Mouse (Mus musculus) limb, embryonic 11.5 days (tissue): ENCODE measurements around the gene Kcnj16. TPM values are rescaled to one million over a fixed set of nuclear protein-coding genes. Genes with fewer than 3 reads are reported as not detected.
A peak's percentile ranks its signal among the peaks of the same experiment; 100 is the strongest.

Experiments used
- ATAC-seq: fragments of 200-750 bp; cut with Nextera tagmentation; 2 replicates; pipeline ENCODE4 v1.8.0; 2017; ENCODE audit warnings: low read depth; ENCODE audit not compliant: insufficient number of reproducible peaks, low FRiP score, low TSS enrichment
- DNase-seq: peaks from one replicate; pipeline ENCODE4 v3.0.0-alpha.2; 2015; ENCODE audit warnings: low spot score
- H3K27ac ChIP-seq: fragments of 300-500 bp; sonication (generic); replicated peaks from 2 replicates; pipeline ENCODE4 v1.5.1; 2014; ENCODE audit warnings: low read depth, mild to moderate bottlenecking, low read length
- H3K27me3 ChIP-seq: fragments of 300-500 bp; sonication (generic); 2 replicates; pipeline ENCODE4 v1.6.1; 2014; ENCODE audit warnings: mild to moderate bottlenecking, low read length, mixed read lengths; ENCODE audit not compliant: control insufficient read depth, insufficient read depth
- H3K36me3 ChIP-seq: fragments of 300-500 bp; sonication (generic); 2 replicates; pipeline ENCODE4 v1.6.1; 2014; ENCODE audit warnings: mild to moderate bottlenecking, low read length, moderate library complexity, mixed read lengths; ENCODE audit not compliant: control insufficient read depth, insufficient read depth
- H3K4me1 ChIP-seq: fragments of 300-500 bp; sonication (generic); 2 replicates; pipeline ENCODE4 v1.6.1; 2014; ENCODE audit warnings: low read length, mixed read lengths; ENCODE audit not compliant: control insufficient read depth, insufficient read depth
- H3K4me2 ChIP-seq: fragments of 300-500 bp; sonication (generic); 2 replicates; pipeline ENCODE4 v1.6.1; 2014; ENCODE audit warnings: low read depth, mild to moderate bottlenecking, moderate library complexity; ENCODE audit not compliant: severe bottlenecking
- H3K4me3 ChIP-seq: fragments of 300-500 bp; sonication (generic); 2 replicates; pipeline ENCODE4 v1.5.1; 2014; ENCODE audit warnings: low read depth, low read length
- H3K9ac ChIP-seq: fragments of 300-500 bp; sonication (generic); 2 replicates; pipeline ENCODE4 v1.6.1; 2014; ENCODE audit warnings: mild to moderate bottlenecking, low read length
- H3K9me3 ChIP-seq: fragments of 300-500 bp; sonication (generic); 2 replicates; pipeline ENCODE4 v1.6.1; 2016; ENCODE audit warnings: low read length; ENCODE audit not compliant: control insufficient read depth
- WGBS: fragments of 180-500 bp; shearing (Covaris S2); extraction: QIAGEN DNeasy Blood & Tissue Kit; methylation state at CpG from one replicate; pipeline ENCODE4 v1.1.7; 2014; 5-methylcytosine and 5-hydroxymethylcytosine counted together
- polyA plus RNA-seq: library from polyadenylated mRNA; unstranded; fragments of >200 nt; fragmentation: Nextera tagmentation; extraction: Ambion mirVana; gene quantifications from 2 replicates; pipeline ENCODE4 v1.2.1, GENCODE M21; 2014

The Kcnj16 gene
- polyA plus RNA-seq = 0.15 TPM in 1 of 2 replicates, not detected in the other

DNA sequence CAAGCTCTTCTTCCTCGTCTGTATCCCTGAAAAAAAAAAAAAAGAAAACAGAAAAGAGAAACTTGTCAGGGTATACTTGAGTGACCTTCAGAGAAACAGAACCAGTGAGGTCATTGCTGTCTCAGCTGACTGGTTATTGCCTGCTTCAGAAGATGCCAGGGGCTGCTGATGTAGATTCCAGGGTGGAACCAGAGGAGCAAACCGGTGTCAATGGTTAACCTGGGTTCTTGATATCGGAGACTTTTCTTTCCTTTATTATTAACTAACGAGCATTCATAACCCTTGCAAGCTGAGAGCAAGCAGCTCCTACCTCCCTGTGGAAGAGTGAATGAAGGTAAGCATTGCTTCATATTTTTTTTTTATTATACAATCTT is at the start of gene Kcnj16:
TSS of gene Kcnj16 (plus strand) at position 272 of the 374 bp plus-strand sequence.
- 75% methylated on average over 4 of the region's 4 CpGs for whole genome bisulfite sequencing
- no peak for DNase-seq
- Histone ChIP-seq H3K4me1 (no peaks in the 10 kb centered on the region), H3K9me3 (no peaks in the 10 kb centered on the region), H3K36me3 (no peaks in the 10 kb centered on the region), H3K4me3 (no peak within 1 kb of the TSS), H3K9ac (no peak within 1 kb of the TSS), H3K27me3 (no peaks in the 10 kb centered on the region), H3K4me2 (no peak within 1 kb of the TSS), H3K27ac (no peak within 1 kb of the TSS)
- no peak for ATAC-seq

DNA sequence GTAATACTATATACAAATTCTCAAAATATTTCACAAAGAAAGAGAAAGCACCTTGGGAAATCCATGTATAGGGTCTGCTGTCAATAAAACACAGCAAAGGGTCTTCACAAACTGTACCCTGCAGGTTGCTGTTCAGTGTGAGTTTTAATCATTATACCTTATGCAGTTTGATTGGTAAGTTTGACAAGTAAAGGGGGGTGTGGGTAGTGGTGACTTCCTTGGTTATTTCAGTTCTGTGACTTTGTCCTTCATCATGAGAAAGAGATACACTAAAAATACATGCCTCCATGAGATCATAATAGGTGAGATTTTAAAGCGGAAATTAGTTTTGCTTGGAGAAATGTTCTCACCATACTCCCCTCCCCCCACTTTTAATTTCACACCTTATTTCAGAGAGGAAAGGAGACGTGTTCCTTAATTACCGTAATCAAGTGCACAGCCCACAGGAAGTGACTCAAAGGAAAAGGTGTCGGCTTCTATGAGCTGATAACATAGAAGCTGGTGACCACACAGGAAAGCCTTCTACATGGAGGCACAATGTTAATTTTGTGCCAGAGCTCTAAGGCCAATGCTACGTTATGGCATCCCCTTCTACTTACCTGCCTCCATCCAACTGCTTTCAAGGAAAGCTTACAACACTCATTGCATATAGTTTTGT is 48.9 kb upstream of the Kcnj16 start:
- 65% methylated on average over 5 of the region's 5 CpGs for WGBS

DNA sequence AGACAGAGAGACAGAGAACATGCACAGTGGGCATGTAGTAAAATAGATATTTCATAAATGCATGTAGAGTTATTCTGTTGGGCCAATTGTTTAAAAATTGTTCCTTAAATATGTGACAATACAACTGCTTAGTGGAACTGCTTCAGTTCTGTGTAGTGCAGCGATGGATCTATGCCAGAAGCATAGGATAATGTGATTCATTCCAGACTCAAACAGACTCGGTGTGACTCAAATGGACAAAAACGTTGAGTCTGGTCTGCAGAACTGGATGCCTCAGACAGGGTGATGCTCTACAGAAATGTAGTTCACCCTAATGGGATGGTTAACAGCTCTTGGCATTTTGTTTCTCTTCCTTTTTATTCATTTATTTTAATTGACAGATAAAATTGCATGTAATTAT is 32.1 kb upstream of the Kcnj16 start:
- H3K4me2 ChIP-seq = no peak overlapping the region
- H3K4me1 ChIP-seq = no peaks in the 10 kb centered on the region
- no peak overlapping the region for H3K27ac ChIP-seq
- 85% methylated on average over 3 of the region's 3 CpGs for WGBS
- H3K4me3 ChIP-seq = no peak overlapping the region
- no peaks in the 10 kb centered on the region for H3K36me3 ChIP-seq
- no peaks in the 10 kb centered on the region for H3K9me3 ChIP-seq
- DNase-seq = no peak
- no peaks in the 10 kb centered on the region for H3K27me3 ChIP-seq
- no peak overlapping the region for H3K9ac ChIP-seq
- no peak for ATAC-seq

More for the DNA sequence above, 48.9 kb upstream of the Kcnj16 start:
- Histone ChIP-seq H3K36me3 (no peaks in the 10 kb centered on the region), H3K4me1 (no peaks in the 10 kb centered on the region), H3K9me3 (no peaks in the 10 kb centered on the region), H3K9ac (no peak overlapping the region), H3K4me2 (no peak overlapping the region), H3K27me3 (no peaks in the 10 kb centered on the region), H3K4me3 (no peak overlapping the region), H3K27ac (no peak overlapping the region)
- DNase-seq (no peak), ATAC-seq (no peak)

DNA sequence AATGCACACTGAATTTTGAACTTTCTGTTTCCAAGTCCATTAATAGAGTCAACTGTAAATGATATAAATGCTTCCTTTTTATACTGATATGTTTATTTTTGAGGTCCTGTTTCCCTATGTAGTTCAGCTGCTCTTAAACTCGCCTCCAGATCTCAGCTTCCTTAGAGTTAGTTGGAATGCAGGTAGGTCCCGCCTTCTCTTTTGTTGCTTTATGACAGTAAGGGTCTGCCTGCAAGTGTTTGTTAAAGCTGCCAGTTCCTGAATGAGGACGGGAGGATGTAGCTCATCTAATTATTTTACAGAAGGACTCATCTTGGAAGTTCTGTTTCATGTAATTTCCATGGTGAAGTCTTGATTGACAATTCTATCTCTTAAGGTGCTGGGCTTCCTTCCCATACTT is 25.6 kb upstream of the Kcnj16 start:
- Histone ChIP-seq H3K27me3 (no peaks in the 10 kb centered on the region), H3K4me3 (no peak overlapping the region), H3K4me1 (no peaks in the 10 kb centered on the region), H3K4me2 (no peak overlapping the region), H3K36me3 (no peaks in the 10 kb centered on the region), H3K9ac (no peak overlapping the region), H3K9me3 (no peaks in the 10 kb centered on the region), H3K27ac (no peak overlapping the region)
- DNase-seq (no peak), ATAC-seq (no peak)
- WGBS = 34% methylated on average over 3 of the region's 3 CpGs

DNA sequence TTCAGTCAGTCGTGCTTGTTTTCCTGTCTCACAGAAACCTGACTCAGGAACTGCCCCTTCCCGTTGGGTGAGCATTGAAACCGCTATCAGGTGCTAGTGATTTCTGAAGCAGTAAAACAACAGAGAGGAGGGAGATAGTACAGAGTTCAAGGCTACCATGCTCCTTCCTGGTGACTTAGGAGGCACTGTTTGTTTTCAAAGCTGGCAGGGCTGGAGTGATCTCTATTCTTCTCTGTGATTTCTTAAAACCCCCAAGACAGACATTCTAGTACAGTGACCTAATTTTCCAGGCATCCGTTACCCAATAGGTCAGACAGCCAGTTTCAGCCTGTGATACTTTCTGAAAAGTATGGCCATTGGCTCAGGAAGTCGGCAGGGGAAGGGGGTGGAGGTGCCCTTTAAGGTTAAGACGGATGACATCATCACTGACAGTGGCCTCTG is 25.1 kb upstream of the Kcnj16 start:
- WGBS = 55% methylated on average over 6 of the region's 6 CpGs
- Histone ChIP-seq H3K4me1 (no peaks in the 10 kb centered on the region), H3K4me3 (no peak overlapping the region), H3K27ac (no peak overlapping the region), H3K36me3 (no peaks in the 10 kb centered on the region), H3K4me2 (no peak overlapping the region), H3K9me3 (no peaks in the 10 kb centered on the region), H3K27me3 (no peaks in the 10 kb centered on the region), H3K9ac (no peak overlapping the region)
- ATAC-seq = no peak
- no peak for DNase-seq

DNA sequence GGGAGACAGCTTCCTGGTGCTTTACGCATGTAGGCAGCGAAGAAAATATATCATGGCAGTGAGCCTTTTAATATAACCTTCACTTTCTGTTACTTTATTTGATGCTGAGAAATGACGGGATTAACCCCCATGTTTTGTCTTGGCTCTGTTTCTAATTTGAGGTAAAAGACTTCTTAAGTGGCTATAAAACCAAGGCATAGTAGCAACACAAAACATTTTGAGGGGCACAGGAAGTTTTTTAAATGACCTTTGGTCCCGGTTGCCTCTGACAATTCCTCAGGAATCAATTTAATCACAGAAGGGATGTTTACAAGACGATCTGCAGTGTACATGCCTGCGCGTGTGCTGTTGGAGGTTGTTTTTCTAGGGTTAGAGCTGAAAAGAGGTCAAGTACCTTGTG is 11.2 kb upstream of the Kcnj16 start:
- DNase-seq (peak; percentile 42), ATAC-seq (no peak)
- no peak overlapping the region for H3K9ac ChIP-seq
- H3K4me2 ChIP-seq = no peak overlapping the region
- H3K9me3 ChIP-seq = no peaks in the 10 kb centered on the region
- no peak overlapping the region for H3K27ac ChIP-seq
- H3K36me3 ChIP-seq = no peaks in the 10 kb centered on the region
- H3K27me3 ChIP-seq = no peaks in the 10 kb centered on the region
- WGBS = 6% methylated on average over 7 of the region's 7 CpGs
- H3K4me1 ChIP-seq = peaks cover 14% of the 10 kb centered on the region
- H3K4me3 ChIP-seq = no peak overlapping the region

DNA sequence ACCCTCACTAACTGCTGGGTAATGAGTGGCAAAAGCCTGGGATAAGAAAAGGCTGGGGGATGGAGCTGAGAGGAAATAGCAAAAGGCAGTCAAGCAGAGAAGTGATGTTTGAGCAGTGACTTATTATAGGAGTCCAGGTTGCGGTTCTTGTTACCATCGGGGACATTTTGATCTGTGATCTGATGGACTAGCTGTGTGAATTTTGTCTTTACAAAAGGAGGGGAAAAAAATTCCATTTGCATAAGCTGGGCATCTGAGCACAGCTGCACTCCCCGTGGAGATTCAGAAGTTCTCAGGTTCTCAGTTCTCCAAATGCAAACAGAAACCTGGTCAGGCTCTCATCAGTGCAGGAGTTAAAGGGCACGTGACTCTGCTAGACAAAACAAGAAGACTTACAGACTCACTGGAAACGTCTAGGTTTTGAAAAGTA is 6.2 kb upstream of the Kcnj16 start:
- DNase-seq (peak; percentile 28), ATAC-seq (no peak)
- Histone ChIP-seq H3K9ac (no peak overlapping the region; the same call in 1 of the 2 replicates), H3K4me3 (no peak overlapping the region), H3K27me3 (no peaks in the 10 kb centered on the region), H3K4me1 (peaks cover 15% of the 10 kb centered on the region), H3K27ac (0 out of 2 replicates have a peak overlapping the region, but pooled peaks have one; percentile 8), H3K9me3 (no peaks in the 10 kb centered on the region), H3K36me3 (no peaks in the 10 kb centered on the region), H3K4me2 (no peak overlapping the region)
- 27% methylated on average over 5 of the region's 5 CpGs for WGBS

DNA sequence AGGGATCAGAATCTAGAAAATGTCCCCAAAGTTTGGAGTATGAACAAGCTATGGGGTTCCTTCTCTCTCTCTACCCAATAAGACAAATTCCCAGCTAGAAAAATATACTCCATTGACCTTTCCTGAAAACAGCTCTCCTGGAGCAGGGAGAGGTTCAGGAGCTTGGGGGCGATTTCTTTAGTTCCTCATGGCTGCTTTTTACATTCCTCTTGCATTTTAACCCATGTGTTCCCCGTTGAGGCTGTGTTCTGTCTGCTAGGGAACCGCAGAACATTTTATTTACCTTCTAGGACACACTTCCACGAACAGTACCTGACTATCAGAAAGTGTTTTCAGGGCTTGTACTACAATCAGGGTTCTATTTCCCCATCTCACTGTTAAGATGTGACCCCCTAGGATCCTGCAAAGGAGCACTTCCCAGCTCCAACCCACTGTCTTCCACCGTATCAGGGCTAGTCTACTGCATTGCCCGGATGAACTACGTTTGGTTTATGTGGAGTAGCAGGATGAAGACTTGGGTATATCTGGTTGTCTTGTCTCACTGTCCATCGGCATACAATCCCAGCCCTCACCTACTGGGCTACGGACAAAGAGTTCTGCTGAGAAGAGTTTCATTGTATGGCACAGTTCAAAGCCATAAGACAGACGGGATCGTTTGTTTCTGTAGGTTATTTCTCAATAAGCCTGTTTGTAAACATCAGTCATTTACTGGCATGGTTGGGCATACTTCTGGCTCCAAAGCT is 643 bp upstream of the Kcnj16 start:
- Histone ChIP-seq H3K27ac (no peak overlapping the region), H3K4me1 (no peaks in the 10 kb centered on the region), H3K9me3 (no peaks in the 10 kb centered on the region), H3K4me2 (no peak overlapping the region), H3K4me3 (no peak overlapping the region), H3K9ac (no peak overlapping the region), H3K36me3 (no peaks in the 10 kb centered on the region), H3K27me3 (no peaks in the 10 kb centered on the region)
- ATAC-seq = no peak
- WGBS = 80% methylated on average over 11 of the region's 11 CpGs
- no peak for DNase-seq
